Mouse (Mus musculus): ENCODE results near the gene Myo5c. TPM values are rescaled to one million over a fixed set of nuclear protein-coding genes. Genes with fewer than 3 reads are reported as not detected.

Gene Myo5c
- total and polyA plus RNA-seq, 3 experiments = 0.15 to 0.22 TPM; not detected in 1

DNA sequence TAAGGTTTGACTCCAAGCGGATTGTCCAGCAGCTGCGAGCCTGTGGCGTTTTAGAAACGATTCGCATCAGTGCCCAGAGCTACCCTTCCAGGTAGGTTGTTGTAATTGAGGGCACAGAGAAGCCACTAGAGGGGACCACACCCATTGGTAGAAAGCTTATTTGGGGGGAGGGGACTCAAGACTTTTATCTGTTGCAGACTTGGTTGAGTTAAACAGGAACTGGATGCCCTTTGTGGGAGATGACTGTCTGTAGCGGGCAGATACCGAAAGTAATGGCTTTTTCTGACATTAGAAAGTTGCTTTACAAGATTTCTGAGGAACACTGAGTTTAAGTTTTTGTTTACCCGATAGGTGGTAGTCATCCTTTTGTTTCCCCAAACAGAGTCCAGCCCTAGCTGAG lies 39.7 kb downstream of the Myo5c start:
- ATAC-seq (ENCODE audit: extremely low read depth, insufficient number of reproducible peaks, low FRiP score, poor library complexity, severe bottlenecking) = no peak

DNA sequence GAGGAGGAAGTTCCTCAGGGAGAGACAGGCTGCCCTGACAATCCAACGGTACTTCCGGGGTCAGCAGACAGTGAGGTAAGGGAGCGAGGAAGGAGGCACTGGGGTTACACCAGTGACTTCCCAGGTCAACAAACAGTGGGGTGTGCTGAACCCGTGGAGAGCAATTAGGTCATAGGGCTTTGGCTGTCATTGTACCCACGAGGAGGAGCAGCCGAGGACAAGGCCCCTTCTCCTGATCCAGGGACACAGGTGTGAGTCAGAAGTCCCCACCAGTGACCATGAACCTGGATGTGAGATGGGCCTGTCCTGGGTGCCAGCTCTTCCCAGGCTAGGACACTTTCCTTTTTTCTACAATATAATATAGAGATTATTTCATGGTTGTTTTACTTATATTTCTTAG lies 41.8 kb downstream of the Myo5c start:
- no peaks in the 10 kb centered on the region for H3K9me3 ChIP-seq (replicated peaks)
- no peak overlapping the region for H3K4me3 ChIP-seq (ENCODE audit: low read depth, low read length)
- H3K27me3 ChIP-seq (ENCODE audit: insufficient read depth, low read length) = peaks cover 12% of the 10 kb centered on the region; the same call in 1 of the 2 replicates
- no peaks in the 10 kb centered on the region for H3K36me3 ChIP-seq (replicated peaks)
- no peaks in the 10 kb centered on the region for H3K4me1 ChIP-seq (ENCODE audit: insufficient read depth, low read depth, low read length)
- TF ChIP-seq CTCF (IDR thresholded peaks at IDR 0.05; ENCODE audit: low read depth, low read length) (no peak), POLR2AphosphoS5 (IDR thresholded peaks at IDR 0.05; ENCODE audit: insufficient replicate concordance, low read depth, low read length) (no peak), GATA2 (IDR thresholded peaks at IDR 0.05; ENCODE audit: borderline replicate concordance, low read depth, low read length) (no peak), TAL1 (conservative IDR thresholded peaks at IDR 0.05; ENCODE audit: low read depth, low read length) (no peak), GATA1 (IDR thresholded peaks at IDR 0.05; ENCODE audit: borderline replicate concordance, low read length) (no peak)
- ATAC-seq (ENCODE audit: extremely low read depth, insufficient number of reproducible peaks, low FRiP score, poor library complexity, severe bottlenecking) (no peak), DNase-seq (ENCODE audit: low spot score) (no peak)

More for the DNA sequence above, 39.7 kb downstream of the Myo5c start:
- Histone ChIP-seq H3K4me1 (ENCODE audit: insufficient read depth, low read depth, low read length) (no peaks in the 10 kb centered on the region), H3K36me3 (replicated peaks) (no peaks in the 10 kb centered on the region), H3K4me3 (ENCODE audit: low read depth, low read length) (no peak overlapping the region), H3K9me3 (replicated peaks) (no peaks in the 10 kb centered on the region), H3K27me3 (ENCODE audit: insufficient read depth, low read length) (peaks cover 7% of the 10 kb centered on the region; the same call in 1 of the 2 replicates)
- DNase-seq (ENCODE audit: low spot score) = no peak
- TF ChIP-seq CTCF (IDR thresholded peaks at IDR 0.05; ENCODE audit: low read depth, low read length) (no peak), POLR2AphosphoS5 (IDR thresholded peaks at IDR 0.05; ENCODE audit: insufficient replicate concordance, low read depth, low read length) (no peak), TAL1 (conservative IDR thresholded peaks at IDR 0.05; ENCODE audit: low read depth, low read length) (no peak), GATA1 (IDR thresholded peaks at IDR 0.05; ENCODE audit: borderline replicate concordance, low read length) (no peak), GATA2 (IDR thresholded peaks at IDR 0.05; ENCODE audit: borderline replicate concordance, low read depth, low read length) (no peak)

DNA sequence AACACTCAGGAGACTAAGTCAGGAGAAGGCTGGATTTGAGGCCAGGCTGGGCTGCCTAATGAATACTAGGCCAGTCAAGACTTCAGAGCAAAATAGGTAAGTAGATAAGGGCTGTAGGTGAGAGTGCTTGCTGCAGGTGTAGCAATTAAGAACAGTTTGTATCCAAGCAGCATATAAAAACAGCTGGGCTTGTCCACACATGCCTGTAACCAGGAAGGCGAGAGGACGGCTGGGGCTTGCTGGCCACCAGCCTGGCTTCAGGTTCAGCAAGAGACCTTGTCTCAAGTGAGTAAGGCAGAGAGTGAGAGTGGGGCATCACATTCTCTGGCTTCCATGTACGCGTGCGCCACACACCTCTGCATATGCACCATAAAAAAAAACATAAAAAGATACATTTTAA lies 42.7 kb downstream of the Myo5c start:
- H3K36me3 ChIP-seq (replicated peaks) = no peaks in the 10 kb centered on the region
- no peaks in the 10 kb centered on the region for H3K9me3 ChIP-seq (replicated peaks)
- TF ChIP-seq GATA2 (IDR thresholded peaks at IDR 0.05; ENCODE audit: borderline replicate concordance, low read depth, low read length) (no peak), TAL1 (conservative IDR thresholded peaks at IDR 0.05; ENCODE audit: low read depth, low read length) (no peak), POLR2AphosphoS5 (IDR thresholded peaks at IDR 0.05; ENCODE audit: insufficient replicate concordance, low read depth, low read length) (no peak), CTCF (IDR thresholded peaks at IDR 0.05; ENCODE audit: low read depth, low read length) (no peak), GATA1 (IDR thresholded peaks at IDR 0.05; ENCODE audit: borderline replicate concordance, low read length) (no peak)
- DNase-seq (ENCODE audit: low spot score) (no peak), ATAC-seq (ENCODE audit: extremely low read depth, insufficient number of reproducible peaks, low FRiP score, poor library complexity, severe bottlenecking) (no peak)
- H3K27me3 ChIP-seq (ENCODE audit: insufficient read depth, low read length) = peaks cover 18% of the 10 kb centered on the region
- H3K4me1 ChIP-seq (ENCODE audit: insufficient read depth, low read depth, low read length) = no peaks in the 10 kb centered on the region
- H3K4me3 ChIP-seq (ENCODE audit: low read depth, low read length) = no peak overlapping the region

DNA sequence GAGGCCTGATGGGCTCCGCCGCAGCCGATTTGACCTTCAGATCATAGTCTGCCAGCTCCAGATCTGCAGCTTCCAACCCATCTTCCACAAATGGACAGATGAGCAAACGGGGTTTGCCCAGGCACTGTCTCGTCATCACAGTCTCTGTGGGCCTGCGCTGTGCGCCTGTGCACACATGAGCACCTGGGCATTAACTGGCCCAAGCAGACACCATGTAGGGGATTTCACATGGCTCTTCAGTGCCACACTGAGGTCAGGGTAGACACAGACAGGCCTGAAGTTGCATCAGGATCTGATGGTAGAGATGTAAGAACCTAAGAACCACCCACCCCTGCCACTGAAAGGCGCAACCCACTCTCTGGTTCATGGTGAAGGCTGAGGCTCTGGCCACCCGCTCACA lies 43.2 kb downstream of the Myo5c start:
- no peaks in the 10 kb centered on the region for H3K9me3 ChIP-seq (replicated peaks)
- no peak for DNase-seq (ENCODE audit: low spot score)
- TF ChIP-seq GATA2 (IDR thresholded peaks at IDR 0.05; ENCODE audit: borderline replicate concordance, low read depth, low read length) (no peak), POLR2AphosphoS5 (IDR thresholded peaks at IDR 0.05; ENCODE audit: insufficient replicate concordance, low read depth, low read length) (no peak), GATA1 (IDR thresholded peaks at IDR 0.05; ENCODE audit: borderline replicate concordance, low read length) (no peak), TAL1 (conservative IDR thresholded peaks at IDR 0.05; ENCODE audit: low read depth, low read length) (no peak), CTCF (IDR thresholded peaks at IDR 0.05; ENCODE audit: low read depth, low read length) (no peak)
- no peaks in the 10 kb centered on the region for H3K36me3 ChIP-seq (replicated peaks)
- H3K4me3 ChIP-seq (ENCODE audit: low read depth, low read length) = no peak overlapping the region
- ATAC-seq (ENCODE audit: extremely low read depth, insufficient number of reproducible peaks, low FRiP score, poor library complexity, severe bottlenecking) = no peak
- H3K4me1 ChIP-seq (ENCODE audit: insufficient read depth, low read depth, low read length) = no peaks in the 10 kb centered on the region
- peaks cover 23% of the 10 kb centered on the region for H3K27me3 ChIP-seq (ENCODE audit: insufficient read depth, low read length)

DNA sequence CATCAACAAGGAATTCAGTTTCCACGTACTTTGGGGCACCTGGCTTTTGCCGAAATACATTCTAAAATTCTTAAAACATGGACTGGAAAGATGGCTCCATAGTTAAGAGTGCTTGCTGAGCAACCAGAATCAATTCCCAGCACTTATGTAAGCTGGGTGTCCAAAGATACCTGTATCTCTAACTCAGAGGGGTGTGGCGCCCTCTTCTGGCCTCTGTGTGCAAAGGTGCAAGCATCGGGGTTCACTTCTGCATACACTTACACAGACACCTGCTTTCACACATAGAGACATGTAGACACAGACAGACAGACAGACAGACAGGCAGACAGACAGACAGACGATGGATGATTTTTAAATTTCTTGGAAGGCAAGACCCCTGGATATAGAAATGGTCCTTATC lies 49.0 kb downstream of the Myo5c start:
- DNase-seq (ENCODE audit: low spot score) = no peak
- no peak overlapping the region for H3K4me3 ChIP-seq (ENCODE audit: low read depth, low read length)

DNA sequence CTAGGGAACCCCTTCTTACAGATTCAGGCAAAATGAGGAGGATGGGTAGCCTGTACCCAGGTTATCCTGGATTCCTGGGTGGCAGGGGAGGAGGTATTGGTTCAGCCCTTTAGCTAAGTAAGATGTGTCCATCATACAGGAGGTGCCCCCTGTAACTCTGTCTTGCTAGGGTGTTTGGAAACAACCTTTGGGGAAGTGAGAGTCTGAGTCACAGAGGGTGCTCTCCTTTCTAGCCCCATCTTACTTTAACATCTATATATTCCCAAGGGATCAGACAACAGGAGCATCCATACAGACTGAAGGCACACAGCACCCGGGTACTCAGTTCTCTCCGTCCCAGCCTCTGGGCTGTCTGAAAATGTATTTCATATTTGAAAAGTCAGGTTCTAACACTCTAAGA lies 50.4 kb downstream of the Myo5c start:
- no peak for DNase-seq (ENCODE audit: low spot score)
- Histone ChIP-seq H3K4me3 (ENCODE audit: low read depth, low read length) (no peak overlapping the region), H3K4me1 (ENCODE audit: insufficient read depth, low read depth, low read length) (peaks cover 3% of the 10 kb centered on the region; the same call in 1 of the 2 replicates), H3K36me3 (replicated peaks) (no peaks in the 10 kb centered on the region), H3K9me3 (replicated peaks) (no peaks in the 10 kb centered on the region), H3K27me3 (ENCODE audit: insufficient read depth, low read length) (peaks cover 32% of the 10 kb centered on the region)
- TF ChIP-seq GATA2 (IDR thresholded peaks at IDR 0.05; ENCODE audit: borderline replicate concordance, low read depth, low read length) (no peak), POLR2AphosphoS5 (IDR thresholded peaks at IDR 0.05; ENCODE audit: insufficient replicate concordance, low read depth, low read length) (no peak), GATA1 (IDR thresholded peaks at IDR 0.05; ENCODE audit: borderline replicate concordance, low read length) (no peak), TAL1 (conservative IDR thresholded peaks at IDR 0.05; ENCODE audit: low read depth, low read length) (no peak), CTCF (IDR thresholded peaks at IDR 0.05; ENCODE audit: low read depth, low read length) (no peak)
- no peak for ATAC-seq (ENCODE audit: extremely low read depth, insufficient number of reproducible peaks, low FRiP score, poor library complexity, severe bottlenecking)

More for the DNA sequence above, 49.0 kb downstream of the Myo5c start:
- H3K27me3 ChIP-seq (ENCODE audit: insufficient read depth, low read length) = peaks cover 37% of the 10 kb centered on the region
- no peak for ATAC-seq (ENCODE audit: extremely low read depth, insufficient number of reproducible peaks, low FRiP score, poor library complexity, severe bottlenecking)
- TF ChIP-seq GATA2 (IDR thresholded peaks at IDR 0.05; ENCODE audit: borderline replicate concordance, low read depth, low read length) = no peak
- no peak for TF ChIP-seq GATA1 (IDR thresholded peaks at IDR 0.05; ENCODE audit: borderline replicate concordance, low read length)
- TF ChIP-seq TAL1 (conservative IDR thresholded peaks at IDR 0.05; ENCODE audit: low read depth, low read length) = no peak
- TF ChIP-seq CTCF (IDR thresholded peaks at IDR 0.05; ENCODE audit: low read depth, low read length) = no peak
- TF ChIP-seq POLR2AphosphoS5 (IDR thresholded peaks at IDR 0.05; ENCODE audit: insufficient replicate concordance, low read depth, low read length) = no peak
- peaks cover 3% of the 10 kb centered on the region; the same call in 1 of the 2 replicates for H3K4me1 ChIP-seq (ENCODE audit: insufficient read depth, low read depth, low read length)
- no peaks in the 10 kb centered on the region for H3K36me3 ChIP-seq (replicated peaks)
- no peaks in the 10 kb centered on the region for H3K9me3 ChIP-seq (replicated peaks)
